Mouse (Mus musculus): ENCODE measurements around the gene Dcaf8.

DNA sequence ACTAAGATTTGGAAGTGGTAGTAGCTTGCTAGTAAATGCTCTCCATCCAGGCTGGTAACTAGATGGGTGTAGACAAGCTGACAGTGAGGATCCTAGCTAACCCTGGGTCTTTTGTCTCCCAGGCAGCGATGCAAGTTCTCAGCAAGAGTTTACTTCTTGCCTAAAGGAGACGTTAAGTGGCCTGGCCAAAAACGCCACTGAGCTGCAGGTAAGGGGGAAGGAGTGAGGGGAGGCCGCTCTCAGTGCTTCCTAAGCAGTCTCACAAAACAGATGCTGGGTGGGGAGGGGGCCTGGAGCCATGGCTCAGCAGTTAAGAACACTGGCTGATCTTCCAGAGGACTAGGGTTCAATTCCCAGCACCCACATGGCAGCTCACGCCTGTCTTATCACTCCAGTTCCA is 18.1 kb upstream of the Dcaf8 start:
- TF ChIP-seq CTCF (IDR thresholded peaks at IDR 0.05; ENCODE audit: low read depth, low read length), result no peak
- no peak for TF ChIP-seq EP300 (IDR thresholded peaks at IDR 0.05; ENCODE audit: insufficient read depth, low read depth, low read length)
- TF ChIP-seq POLR2A (IDR thresholded peaks at IDR 0.05; ENCODE audit: insufficient read depth, low read length), result no peak
